Mouse (Mus musculus) heart, embryonic 14.5 days (tissue): Measurements from ENCODE around the gene Ubr3. TPM values are rescaled to one million over a fixed set of nuclear protein-coding genes. Genes with fewer than 3 reads are reported as not detected.

Source experiments
- ATAC-seq: fragments of 200-750 bp; cut with Nextera tagmentation; 2 replicates; pipeline ENCODE4 v1.8.0; 2017; ENCODE audit warnings: low read depth, moderate TSS enrichment; ENCODE audit not compliant: insufficient number of reproducible peaks, insufficient read depth, low FRiP score
- H3K27ac ChIP-seq, 2 experiments: fragments of 200-500 bp in 1 of 2; fragments of 300-500 bp in 1 of 2; sonication (generic) in 1 of 2; replicated peaks in 1 of 2; 2 replicates each; pipeline ENCODE4 v1.5.1; 2012 to 2014; ENCODE audit warnings: low read depth in 2 of 2, low read length in 2 of 2, control low read depth in 1 of 2, mild to moderate bottlenecking in 1 of 2, mixed read lengths in 1 of 2; ENCODE audit not compliant: control insufficient read depth in 1 of 2, insufficient read depth in 1 of 2
- H3K27me3 ChIP-seq: fragments of 300-500 bp; sonication (generic); 2 replicates; pipeline ENCODE4 v1.6.1; 2014; ENCODE audit warnings: mild to moderate bottlenecking, low read length, control low read depth; ENCODE audit not compliant: control insufficient read depth, insufficient read depth
- H3K36me3 ChIP-seq: fragments of 300-500 bp; sonication (generic); 2 replicates; pipeline ENCODE4 v1.6.1; 2014; ENCODE audit warnings: mild to moderate bottlenecking, control low read depth, low read length, mixed read lengths; ENCODE audit not compliant: control insufficient read depth, insufficient read depth
- H3K4me1 ChIP-seq, 2 experiments: fragments of 200-500 bp in 1 of 2; fragments of 300-500 bp in 1 of 2; sonication (generic) in 1 of 2; 2 replicates each; pipeline ENCODE4 v1.6.1; 2012 to 2014; ENCODE audit warnings: low read length in 2 of 2, control low read depth in 1 of 2, mixed read lengths in 1 of 2; ENCODE audit not compliant: control insufficient read depth in 2 of 2, insufficient read depth in 2 of 2
- H3K4me2 ChIP-seq: fragments of 300-500 bp; sonication (generic); 2 replicates; pipeline ENCODE4 v1.6.1; 2014; ENCODE audit warnings: mild to moderate bottlenecking, low read length
- H3K4me3 ChIP-seq, 2 experiments: fragments of 200-500 bp in 1 of 2; fragments of 300-500 bp in 1 of 2; sonication (generic) in 1 of 2; 2 replicates each; pipeline ENCODE4 v1.5.1; 2012 to 2014; ENCODE audit warnings: low read length in 2 of 2, mild to moderate bottlenecking in 2 of 2, control low read depth in 1 of 2, low read depth in 1 of 2, moderate library complexity in 1 of 2; ENCODE audit not compliant: control insufficient read depth in 1 of 2, insufficient read depth in 1 of 2
- H3K9ac ChIP-seq: fragments of 300-500 bp; sonication (generic); 2 replicates; pipeline ENCODE4 v1.6.1; 2014; ENCODE audit warnings: mild to moderate bottlenecking, low read length
- H3K9me3 ChIP-seq: fragments of 300-500 bp; sonication (generic); 2 replicates; pipeline ENCODE4 v1.6.1; 2016; ENCODE audit warnings: low read length, control low read depth; ENCODE audit not compliant: control insufficient read depth
- WGBS: fragments of 180-500 bp; shearing (Covaris S2); extraction: QIAGEN DNeasy Blood & Tissue Kit; methylation state at CpG from one replicate; pipeline ENCODE4 v1.1.7; 2014; 5-methylcytosine and 5-hydroxymethylcytosine counted together
- polyA plus RNA-seq: library from polyadenylated mRNA; unstranded; fragments of >200 nt; fragmentation: Nextera tagmentation; extraction: Ambion mirVana; gene quantifications from 2 replicates; pipeline ENCODE4 v1.2.1, GENCODE M21; 2014

Gene Ubr3
- polyA plus RNA-seq, 1 experiment from 2014 or later: 19.9 TPM

- WGBS: 57% methylated on average over 11 of the region's 11 CpGs
- H3K4me1 ChIP-seq: no peaks in the 10 kb centered on the region
- H3K27me3 ChIP-seq: no peaks in the 10 kb centered on the region
- no peak overlapping the region for H3K27ac ChIP-seq
- ATAC-seq: no peak
- no peaks in the 10 kb centered on the region for H3K36me3 ChIP-seq
- H3K9me3 ChIP-seq: no peaks in the 10 kb centered on the region
- no peak overlapping the region for H3K4me3 ChIP-seq
- H3K9ac ChIP-seq: no peak overlapping the region
- H3K4me2 ChIP-seq: no peak overlapping the region
Measured at GRCm38 (mm10) chr2:70060359-70061345, 163.6 kb downstream of the Ubr3 start.

GRCm38 (mm10) chr2:70065116-70065515, 168.1 kb downstream of the Ubr3 start:
- Histone ChIP-seq H3K27ac (no peak overlapping the region), H3K9ac (no peak overlapping the region), H3K36me3 (no peaks in the 10 kb centered on the region), H3K4me2 (no peak overlapping the region), H3K9me3 (no peaks in the 10 kb centered on the region), H3K27me3 (no peaks in the 10 kb centered on the region; the same call in 1 of the 2 replicates), H3K4me3 (no peak overlapping the region), H3K4me1 (peaks cover 8 to 11% of the 10 kb centered on the region in 2 experiments; a peak in 3 of 4 replicates)
- WGBS: 71% methylated on average over 6 of the region's 6 CpGs
- ATAC-seq: no peak

- Histone ChIP-seq H3K9me3 (no peaks in the 10 kb centered on the region), H3K9ac (no peak overlapping the region), H3K4me1 (peaks cover 9 to 13% of the 10 kb centered on the region in 2 experiments; a peak in 3 of 4 replicates), H3K27me3 (no peaks in the 10 kb centered on the region; the same call in 1 of the 2 replicates), H3K27ac (no peak overlapping the region), H3K4me2 (no peak overlapping the region), H3K4me3 (no peak overlapping the region), H3K36me3 (no peaks in the 10 kb centered on the region)
- ATAC-seq: no peak
- 64% methylated on average over 7 of the region's 7 CpGs for WGBS
Measured at GRCm38 (mm10) chr2:70065729-70066300, 168.8 kb downstream of the Ubr3 start.

DNA sequence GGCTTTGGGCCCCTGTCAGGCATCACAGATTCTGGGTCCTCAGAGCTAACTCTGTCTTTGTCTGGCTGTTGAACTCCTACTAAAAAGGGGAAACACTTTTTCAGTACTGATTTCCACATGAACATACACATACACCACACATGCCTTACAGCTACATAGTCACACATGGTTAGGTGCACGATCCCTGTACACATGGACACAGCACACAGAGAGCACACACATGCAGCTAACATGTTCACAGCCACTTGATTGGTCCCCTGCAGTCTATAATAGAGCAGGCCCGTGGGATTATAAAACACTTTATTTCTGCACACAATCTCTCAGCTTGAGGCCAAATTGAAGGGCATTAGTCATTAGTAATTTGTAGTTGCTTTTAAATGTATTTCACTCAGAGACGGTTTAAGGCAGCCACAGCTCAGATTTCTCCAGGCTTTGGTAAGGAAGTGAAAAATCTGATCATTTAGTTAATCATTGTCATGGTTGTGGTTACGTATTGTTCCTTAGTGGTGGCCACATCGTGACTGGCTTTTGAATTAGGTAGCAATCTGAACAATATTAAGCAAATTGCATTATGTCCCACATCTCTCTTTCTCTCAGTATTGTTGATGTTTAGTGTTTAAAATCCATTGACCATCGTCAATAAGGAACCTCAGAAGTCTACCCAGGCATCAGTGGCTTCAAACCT, 169.4 kb downstream of the Ubr3 start:
- Histone ChIP-seq H3K9me3 (no peaks in the 10 kb centered on the region), H3K36me3 (no peaks in the 10 kb centered on the region), H3K27me3 (no peaks in the 10 kb centered on the region; the same call in 1 of the 2 replicates), H3K4me2 (no peak overlapping the region), H3K4me3 (no peak overlapping the region), H3K27ac (no peak overlapping the region), H3K4me1 (peaks cover 9 to 13% of the 10 kb centered on the region in 2 experiments; a peak in 3 of 4 replicates), H3K9ac (no peak overlapping the region)
- 85% methylated on average over 6 of the region's 6 CpGs for whole genome bisulfite sequencing
- no peak for ATAC-seq

- no peak overlapping the region for H3K4me3 ChIP-seq
- H3K4me2 ChIP-seq: no peak overlapping the region
- H3K27me3 ChIP-seq: no peaks in the 10 kb centered on the region; the same call in 1 of the 2 replicates
- ATAC-seq: no peak
- 62% methylated on average over 5 of the region's 5 CpGs for WGBS
- no peak overlapping the region for H3K27ac ChIP-seq
- peaks cover 9 to 13% of the 10 kb centered on the region in 2 experiments; a peak in 3 of 4 replicates for H3K4me1 ChIP-seq
- no peaks in the 10 kb centered on the region for H3K36me3 ChIP-seq
- H3K9ac ChIP-seq: no peak overlapping the region
- H3K9me3 ChIP-seq: no peaks in the 10 kb centered on the region
Measured at GRCm38 (mm10) chr2:70069861-70070260, 172.8 kb downstream of the Ubr3 start.

Other genes starting within 250 kb of the Ubr3 start
- 23.2 and 28.0 TPM in 2 replicates for gene Klhl41, start 227.1 kb upstream of the Ubr3 start, polyA plus RNA-seq
- gene Fastkd1, start 183.7 kb upstream of the Ubr3 start, polyA plus RNA-seq: 24.0 and 24.8 TPM in 2 replicates
- 64.9 and 77.0 TPM in 2 replicates for gene Ppig, start 174.7 kb upstream of the Ubr3 start, polyA plus RNA-seq
- gene Ccdc173, start 107.7 kb upstream of the Ubr3 start, polyA plus RNA-seq: 1.5 and 1.8 TPM in 2 replicates
- 18.8 and 20.2 TPM in 2 replicates for gene Phospho2, start 107.6 kb upstream of the Ubr3 start, polyA plus RNA-seq
- 57.1 and 59.9 TPM in 2 replicates for gene Klhl23, start 75.3 kb upstream of the Ubr3 start, polyA plus RNA-seq
- gene Ssb, start 35.7 kb upstream of the Ubr3 start, polyA plus RNA-seq: 186 and 187 TPM in 2 replicates
- 39.4 and 44.1 TPM in 2 replicates for gene Mettl5, start 11.6 kb upstream of the Ubr3 start, polyA plus RNA-seq
- 0.36 and 0.43 TPM in 2 replicates for gene Myo3b, start 141.9 kb downstream of the Ubr3 start, polyA plus RNA-seq